In genomic region chr9:66060986-66061385, GRCm38 (mm10) we compare ENCODE assay signal across 8 mouse cellular contexts. TPM values are rescaled to one million over a fixed set of nuclear protein-coding genes. Genes with fewer than 3 reads are reported as not detected.
DNase-seq lines count a peak whose midpoint lies in the region; ATAC-seq and TF ChIP-seq lines count a peak whose summit lies in the region.

No protein-coding gene starts in this region.

- intact Hi-C loops in gastrocnemius, adult 2 months (cut with DNase I) = loop anchor here (5.0 kb wide), 1 partner anchor 61 kb away; no protein-coding TSS in a partner anchor

- 29% methylated on average over 4 of the region's 4 CpGs for WGBS in heart, embryonic 16.5 days
- WGBS in midbrain, embryonic 12.5 days = 33% methylated on average over 4 of the region's 4 CpGs

- peak overlapping the region; percentile 93; the same call in 1 of the 2 replicates for H3K9ac ChIP-seq in ES-E14 (ENCODE audit: insufficient read depth, low read depth, low read length, poor library complexity, severe bottlenecking)
- H3K9ac ChIP-seq in heart, embryonic 16.5 days (ENCODE audit: low read length) = peak overlapping the region; percentile 93
- peak overlapping the region; percentile 85 for H3K9ac ChIP-seq in midbrain, embryonic 12.5 days (replicated peaks)

- no peak for TF ChIP-seq CTCF in gastrocnemius, adult 2 months (IDR thresholded peaks at IDR 0.05)

- H3K27me3 ChIP-seq in heart, embryonic 16.5 days (ENCODE audit: control insufficient read depth, insufficient read depth, low read length) = no peaks in the 10 kb centered on the region
- 0 out of 2 replicates have a peak, but pooled peaks cover 2% of the 10 kb centered on the region for H3K27me3 ChIP-seq in midbrain, embryonic 12.5 days

- H3K36me3 ChIP-seq in ES-E14 (ENCODE audit: control insufficient read depth, insufficient read depth, low read length, poor library complexity, severe bottlenecking) = peaks cover 33% of the 10 kb centered on the region
- peaks cover 35% of the 10 kb centered on the region for H3K36me3 ChIP-seq in heart, embryonic 16.5 days (ENCODE audit: control insufficient read depth, insufficient read depth)
- peaks cover 35% of the 10 kb centered on the region for H3K36me3 ChIP-seq in midbrain, embryonic 12.5 days

- in situ Hi-C loops in ES-E14 (cut with MboI; ENCODE audit: low sequenced_read_pairs in 2 of 2, unreplicated experiment in 2 of 2) = no loop called here

- H3K4me1 ChIP-seq in ES-E14 (ENCODE audit: control insufficient read depth in 2 of 2, insufficient read depth in 2 of 2, low read length in 2 of 2, poor library complexity in 1 of 2) = peaks cover 0 to 3% of the 10 kb centered on the region in 2 experiments; a peak in 2 of 4 replicates
- H3K4me1 ChIP-seq in heart, embryonic 16.5 days (ENCODE audit: control insufficient read depth, insufficient read depth, low read length) = peaks cover 21% of the 10 kb centered on the region
- peaks cover 18% of the 10 kb centered on the region for H3K4me1 ChIP-seq in midbrain, embryonic 12.5 days

- DNase-seq in gastrocnemius, adult 2 months = no peak
- DNase-seq in gastrocnemius, postnatal 4 days (ENCODE audit: low spot score in 2 of 2) = no peak
- DNase-seq in ES-E14 (ENCODE audit: low read depth, low spot score) = no peak
- no peak for DNase-seq in natural killer cell, adult 2 months (ENCODE audit: low spot score in 2 of 2)
- DNase-seq in thymus, postnatal 25 days = no peak

- H3K4me3 ChIP-seq in gastrocnemius, adult 2 months = peak overlapping the region; percentile 87
- H3K4me3 ChIP-seq in ES-E14 (ENCODE audit: insufficient read depth in 1 of 2, low read depth in 1 of 2, low read length in 2 of 2, poor library complexity in 1 of 2, severe bottlenecking in 1 of 2) = peak overlapping the region; percentile 92 to 93
- H3K4me3 ChIP-seq in heart, embryonic 16.5 days (ENCODE audit: low read length) = peak overlapping the region; percentile 95
- peak overlapping the region; percentile 81 for H3K4me3 ChIP-seq in midbrain, embryonic 12.5 days

- H3K4me2 ChIP-seq in heart, embryonic 16.5 days (ENCODE audit: low read depth, low read length) = peak overlapping the region; percentile 84
- peak overlapping the region; percentile 80 for H3K4me2 ChIP-seq in midbrain, embryonic 12.5 days (replicated peaks)

- no peak for ATAC-seq in heart, embryonic 16.5 days (replicated peaks; ENCODE audit: extremely low read depth, insufficient read depth, low FRiP score)
- no peak for ATAC-seq in midbrain, embryonic 12.5 days (ENCODE audit: low FRiP score, low read depth)
- no peak for ATAC-seq in cerebellum, adult (ENCODE audit: insufficient number of reproducible peaks, low FRiP score, low TSS enrichment)

- peak overlapping the region; percentile 93 for H3K27ac ChIP-seq in gastrocnemius, adult 2 months
- no peak overlapping the region for H3K27ac ChIP-seq in ES-E14 (ENCODE audit: insufficient read depth, low read depth, low read length, poor library complexity, severe bottlenecking)
- H3K27ac ChIP-seq in heart, embryonic 16.5 days (ENCODE audit: low read length) = no peak overlapping the region; the same call in 1 of the 2 replicates
- H3K27ac ChIP-seq in midbrain, embryonic 12.5 days (replicated peaks) = peak overlapping the region; percentile 56; the same call in 1 of the 2 replicates

- no peaks in the 10 kb centered on the region for H3K9me3 ChIP-seq in ES-E14 (ENCODE audit: control insufficient read depth, insufficient read depth, low read depth, low read length)
- no peaks in the 10 kb centered on the region for H3K9me3 ChIP-seq in heart, embryonic 16.5 days (replicated peaks; ENCODE audit: control insufficient read depth, low read length)
- no peaks in the 10 kb centered on the region for H3K9me3 ChIP-seq in midbrain, embryonic 12.5 days

TF ChIP-seq in ES-E14, 5 proteins besides CTCF, POLR2A, EP300 and RAD21:
- no peak for TF ChIP-seq ZNF384 (IDR thresholded peaks at IDR 0.05; ENCODE audit: low read depth, low read length)
- TF ChIP-seq CHD2 (IDR thresholded peaks at IDR 0.05; ENCODE audit: low read depth, low read length) = no peak
- TF ChIP-seq HCFC1 (IDR thresholded peaks at IDR 0.05; ENCODE audit: borderline replicate concordance, insufficient read depth, low read length) = no peak
- no peak for TF ChIP-seq ZC3H11A (IDR thresholded peaks at IDR 0.05; ENCODE audit: borderline replicate concordance, low read depth, low read length)
- no peak for TF ChIP-seq MAFK (IDR thresholded peaks at IDR 0.05; ENCODE audit: insufficient read depth, low read depth, low read length)

RNA-seq across cellular contexts. Expression of gene Ppib, which starts 1.0 kb away (rescaled TPM):
- 10 to 100 TPM; 32.6 to 48.8 TPM for total RNA-seq in gastrocnemius, adult 2 months (2021)
- total RNA-seq in gastrocnemius, postnatal 4 days (2021) = 100 to 1,000 TPM; 355 to 362 TPM
- 891 and 1,136 TPM in 2 replicates for total RNA-seq in ES-E14 (2012; rRNA removed)
- polyA plus RNA-seq in heart, embryonic 16.5 days (2015; fragmentation: Nextera tagmentation; extraction: Ambion mirVana) = 354 and 365 TPM in 2 replicates
- 376 and 416 TPM in 2 replicates for polyA plus RNA-seq in midbrain, embryonic 12.5 days (2016; fragmentation: Nextera tagmentation; extraction: Ambion mirVana)

RNA-seq across cellular contexts. Expression of gene Snx22, which starts 8.5 kb away (rescaled TPM):
- under 1 TPM in 1 of 2 experiments, not detected in 1; 0.28 TPM for total RNA-seq in gastrocnemius, adult 2 months (2021)
- total RNA-seq in gastrocnemius, postnatal 4 days (2021) = under 1 TPM; 0.52 to 0.83 TPM
- total RNA-seq in ES-E14 (2012; rRNA removed) = 13.1 and 17.9 TPM in 2 replicates
- 1.4 and 1.8 TPM in 2 replicates for polyA plus RNA-seq in heart, embryonic 16.5 days (2015; fragmentation: Nextera tagmentation; extraction: Ambion mirVana)
- polyA plus RNA-seq in midbrain, embryonic 12.5 days (2016; fragmentation: Nextera tagmentation; extraction: Ambion mirVana) = 3.5 and 5.2 TPM in 2 replicates

Comparison
In these comparisons a context has a peak if more than half of its experiments do, and no peak if none do; other contexts are left out.
1. RNA of gene Ppib, which starts 1.0 kb away (total RNA-seq): 891 to 1,136 TPM in ES-E14 and 355 to 362 TPM in gastrocnemius, postnatal 4 days; 32.6 to 48.8 TPM in gastrocnemius, adult 2 months; every median in the first group is over 4 times any median in the second.
2. H3K27ac ChIP-seq: peak in gastrocnemius, adult 2 months (single experiment) and midbrain, embryonic 12.5 days (single experiment); none in ES-E14 (single experiment) and heart, embryonic 16.5 days (single experiment).
3. Peak in every context shown above with its lines, with median percentiles within 50 percentile points of each other: H3K4me3 ChIP-seq and H3K9ac ChIP-seq.